Comparison of ENCODE assay signal across 33 mouse cellular contexts in genomic region chr10:16922888-16923287, GRCm38 (mm10).
"Had no signal": no experiment of that assay in that cellular context is flagged by ENCODE, and none has a peak within 500 bp of the region (broad histone marks: within the 10 kb centered on the region; RNA-seq: fewer than 3 reads in every experiment).

No protein-coding gene starts in this region.

- H3K4me1 ChIP-seq: heart, embryonic 10.5 days; heart, embryonic 12.5 days; heart, embryonic 13.5 days; heart, embryonic 15.5 days; hindbrain, embryonic 10.5 days; hindbrain, embryonic 12.5 days; hindbrain, embryonic 13.5 days; hindbrain, embryonic 15.5 days; kidney, embryonic 15.5 days had no signal

- H3K36me3 ChIP-seq: heart, embryonic 10.5 days; heart, embryonic 12.5 days; heart, embryonic 13.5 days; heart, embryonic 15.5 days; hindbrain, embryonic 10.5 days; hindbrain, embryonic 12.5 days; hindbrain, embryonic 13.5 days; hindbrain, embryonic 15.5 days; kidney, embryonic 15.5 days had no signal

- H3K4me2 ChIP-seq: heart, embryonic 11.5 days; heart, embryonic 12.5 days; heart, embryonic 13.5 days; heart, embryonic 15.5 days; hindbrain, embryonic 12.5 days; hindbrain, embryonic 13.5 days; hindbrain, embryonic 14.5 days; hindbrain, embryonic 15.5 days; kidney, embryonic 15.5 days had no signal

- H3K9ac ChIP-seq: heart, embryonic 12.5 days; heart, embryonic 13.5 days; heart, embryonic 15.5 days; hindbrain, embryonic 12.5 days; hindbrain, embryonic 13.5 days; hindbrain, embryonic 14.5 days; hindbrain, embryonic 15.5 days; kidney, embryonic 15.5 days had no signal

- H3K27ac ChIP-seq: heart, embryonic 10.5 days; heart, embryonic 13.5 days; heart, embryonic 15.5 days; hindbrain, embryonic 10.5 days; hindbrain, embryonic 12.5 days; hindbrain, embryonic 13.5 days; hindbrain, embryonic 14.5 days; hindbrain, embryonic 15.5 days; hindbrain, postnatal 0 days; kidney, embryonic 15.5 days; kidney, postnatal 0 days; layer of hippocampus, adult 2 months; left cerebral cortex, adult 2 months had no signal

- H3K9me3 ChIP-seq: heart, embryonic 10.5 days; heart, embryonic 12.5 days; heart, embryonic 13.5 days; heart, embryonic 15.5 days; hindbrain, embryonic 10.5 days; hindbrain, embryonic 12.5 days; hindbrain, embryonic 13.5 days; hindbrain, embryonic 15.5 days; kidney, embryonic 15.5 days had no signal

- DNase-seq: heart, postnatal 10 days; heart, postnatal 14 days; heart, postnatal 36 days; heart, postnatal 4 days; kidney, adult 11 months; kidney, adult 18-20 months; kidney, adult 2 months; kidney, adult 8-10 months; kidney, adult 9 months; kidney, postnatal 10 days; kidney, postnatal 14 days; kidney, postnatal 25 days; kidney, postnatal 36 days; kidney, postnatal 4 days; layer of hippocampus, adult 9-11 months; layer of hippocampus, postnatal 36 days had no signal

- H3K4me3 ChIP-seq: heart, embryonic 10.5 days; heart, embryonic 12.5 days; heart, embryonic 13.5 days; heart, embryonic 15.5 days; hindbrain, embryonic 10.5 days; hindbrain, embryonic 12.5 days; hindbrain, embryonic 13.5 days; hindbrain, embryonic 15.5 days; kidney, embryonic 15.5 days; layer of hippocampus, adult 2 months; left cerebral cortex, adult 2 months had no signal

- ATAC-seq: hindbrain, embryonic 16.5 days; hindbrain, postnatal 0 days; inflammation-experienced regulatory T-cells, adult 6 months had no signal

- H3K27me3 ChIP-seq: heart, embryonic 12.5 days; heart, embryonic 13.5 days; heart, embryonic 15.5 days; hindbrain, embryonic 12.5 days; hindbrain, embryonic 13.5 days; hindbrain, embryonic 15.5 days; kidney, embryonic 15.5 days had no signal
